Mouse (Mus musculus) bone marrow macrophage, adult 2 months (primary cell): ENCODE data around the gene Fam111a. TPM values are rescaled to one million over a fixed set of nuclear protein-coding genes. Genes with fewer than 3 reads are reported as not detected.

Experiments used
- H3K27ac ChIP-seq: 2 replicates; pipeline ENCODE4 v1.5.1; 2012; ENCODE audit warnings: low read depth, low read length; ENCODE audit not compliant: insufficient read depth
- H3K4me1 ChIP-seq: 2 replicates; pipeline ENCODE4 v1.6.1; 2012; ENCODE audit warnings: low read length; ENCODE audit not compliant: control insufficient read depth, insufficient read depth
- H3K4me3 ChIP-seq: 2 replicates; pipeline ENCODE4 v1.5.1; 2012; ENCODE audit warnings: mild to moderate bottlenecking, low read length, moderate library complexity; ENCODE audit not compliant: insufficient read depth
- CTCF ChIP-seq: IDR thresholded peaks from 2 replicates; pipeline ENCODE4 v1.5.1; 2012; ENCODE audit warnings: low read depth, mild to moderate bottlenecking, low read length, moderate library complexity
- POLR2A ChIP-seq: IDR thresholded peaks from 2 replicates; pipeline ENCODE4 v1.6.1; 2012; ENCODE audit warnings: mild to moderate bottlenecking, low read depth, low read length, borderline replicate concordance
- polyA plus RNA-seq: library from polyadenylated mRNA; stranded (reverse); fragments of >200 nt; gene quantifications from 2 replicates; pipeline ENCODE4 v1.2.4, GENCODE M21; 2012; ENCODE audit not compliant: missing spikeins, insufficient read depth, insufficient read length

The Fam111a gene
- polyA plus RNA-seq, 1 experiment, result 101 TPM

DNA sequence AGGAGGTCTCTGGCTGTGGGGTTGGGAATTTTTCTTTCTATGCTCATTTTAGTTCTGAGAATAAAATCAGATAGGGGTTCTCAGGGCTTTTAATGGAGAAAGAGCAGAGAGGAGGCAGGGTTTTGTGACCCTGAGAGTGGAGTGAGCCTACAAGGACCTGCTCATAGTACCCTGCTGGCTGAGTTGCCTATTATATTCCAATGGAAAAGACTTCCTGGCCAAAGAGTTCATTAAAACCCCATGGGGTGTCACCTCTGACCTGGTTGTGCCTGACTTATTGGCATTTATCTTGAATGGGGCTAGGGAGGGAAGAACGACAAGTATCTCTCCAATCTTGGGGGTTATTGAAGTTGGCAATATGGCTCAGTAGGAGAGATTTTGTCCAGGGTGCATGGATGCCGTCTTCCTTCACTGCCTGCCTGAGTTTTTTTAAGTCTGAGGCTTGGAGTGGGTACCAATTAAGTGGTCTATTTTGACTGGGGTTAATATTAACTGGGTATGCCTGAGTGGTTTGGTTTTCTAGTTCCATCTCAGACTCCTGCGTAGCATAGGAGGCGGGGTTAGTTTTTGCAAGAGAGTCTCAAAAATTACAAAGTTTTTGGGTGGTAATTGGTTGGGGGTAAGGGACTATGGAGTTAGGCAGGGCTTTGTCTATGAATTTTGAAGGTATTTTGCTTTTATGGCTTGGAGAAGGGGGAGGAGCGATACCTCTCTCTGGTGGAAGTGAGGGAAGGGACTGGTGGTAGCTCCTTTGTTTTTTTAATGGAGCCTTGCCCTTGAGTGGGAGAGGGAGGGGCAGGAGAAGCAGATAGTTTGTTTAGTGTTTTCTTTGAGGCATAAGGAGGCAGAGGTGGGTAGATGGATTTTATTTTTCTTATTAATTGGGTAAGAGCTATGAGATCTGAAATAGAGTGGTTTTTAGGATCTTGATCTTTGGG is 4.7 kb downstream of the Fam111a start:
- TF ChIP-seq POLR2A, result no peak
- no peak for TF ChIP-seq CTCF
- no peaks in the 10 kb centered on the region for H3K4me1 ChIP-seq
- no peak overlapping the region for H3K27ac ChIP-seq
- H3K4me3 ChIP-seq, result no peak overlapping the region

DNA sequence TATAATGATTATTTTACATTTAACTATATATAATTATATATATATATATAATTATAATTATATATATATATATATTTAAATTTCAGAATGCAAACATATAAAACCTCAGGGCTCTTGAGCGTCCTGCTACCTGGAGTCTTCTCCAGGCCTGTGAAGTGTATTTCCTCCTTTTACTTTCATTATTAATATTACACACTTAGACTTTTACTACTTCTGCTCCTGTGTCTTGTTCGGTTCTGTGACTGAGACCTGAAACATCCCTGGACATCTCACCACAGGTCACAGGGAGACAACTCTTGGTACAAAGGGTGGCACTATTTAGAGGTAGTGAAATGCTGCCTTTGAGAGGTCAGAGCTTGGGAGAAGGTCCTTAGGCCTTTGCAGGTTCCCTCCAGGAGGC is 10.8 kb downstream of the Fam111a start:
- Histone ChIP-seq H3K27ac (no peak overlapping the region), H3K4me3 (no peak overlapping the region), H3K4me1 (peaks cover 17% of the 10 kb centered on the region)
- TF ChIP-seq POLR2A, result no peak
- TF ChIP-seq CTCF, result no peak

DNA sequence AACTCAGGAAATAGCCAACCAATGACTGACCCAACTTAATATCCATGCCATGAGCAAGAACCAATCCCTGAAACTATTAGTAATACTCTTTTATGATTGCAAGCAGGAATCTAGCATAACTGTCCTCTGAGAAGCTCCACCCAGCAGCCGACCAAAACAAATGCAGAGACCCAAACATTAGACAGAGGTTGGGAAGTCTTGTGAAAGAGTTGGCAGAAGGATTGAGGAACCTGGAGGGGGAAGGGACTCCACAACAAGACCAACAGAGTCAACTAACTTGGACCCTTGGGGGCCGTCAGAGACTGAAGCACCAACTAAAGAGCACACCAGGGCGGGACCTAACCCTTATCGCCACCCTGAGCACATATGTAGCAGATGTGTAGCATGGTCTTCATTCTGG is 12.7 kb downstream of the Fam111a start:
- TF ChIP-seq POLR2A, result no peak
- TF ChIP-seq CTCF, result no peak
- Histone ChIP-seq H3K27ac (peak overlapping the region; percentile 34; the same call in 1 of the 2 replicates), H3K4me1 (peaks cover 19% of the 10 kb centered on the region)

DNA sequence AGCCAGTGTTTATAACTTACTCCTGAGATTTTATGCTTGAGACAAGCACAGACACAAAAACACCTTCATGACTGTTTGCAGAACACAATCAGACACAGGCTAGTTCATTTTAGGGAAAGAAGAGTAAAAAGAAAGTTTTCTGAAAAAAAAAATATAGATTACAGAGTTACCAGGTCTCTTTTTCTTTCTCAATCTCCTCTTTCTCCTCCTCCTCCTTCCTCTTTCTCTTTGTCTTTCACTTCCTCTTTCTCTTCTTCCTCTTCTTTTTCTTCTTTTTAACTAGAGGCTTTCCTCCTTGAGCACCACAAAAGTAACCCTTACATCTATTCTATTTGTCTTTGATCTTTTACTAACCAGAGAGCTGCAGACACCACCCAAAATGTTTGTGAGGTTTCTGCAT is 18.7 kb downstream of the Fam111a start:
- H3K27ac ChIP-seq, result peak overlapping the region; percentile 73
- H3K4me1 ChIP-seq, result peaks cover 32% of the 10 kb centered on the region
- H3K4me3 ChIP-seq, result no peak overlapping the region
- TF ChIP-seq POLR2A, result no peak
- no peak for TF ChIP-seq CTCF

More for the DNA sequence above, 12.7 kb downstream of the Fam111a start:
- H3K4me3 ChIP-seq, result no peak overlapping the region

- H3K4me1 ChIP-seq, result peaks cover 40% of the 10 kb centered on the region
- no peak overlapping the region for H3K4me3 ChIP-seq
Measured at GRCm38 (mm10) chr19:12567011-12567410, 21.5 kb downstream of the Fam111a start.

GRCm38 (mm10) chr19:12570866-12571265 is 25.3 kb downstream of the Fam111a start:
- Histone ChIP-seq H3K4me1 (peaks cover 37% of the 10 kb centered on the region), H3K4me3 (no peak overlapping the region), H3K27ac (no peak overlapping the region)
- TF ChIP-seq CTCF (no peak), POLR2A (no peak)

More at GRCm38 (mm10) chr19:12567011-12567410, 21.5 kb downstream of the Fam111a start:
- peak overlapping the region; percentile 38 for H3K27ac ChIP-seq
- TF ChIP-seq POLR2A, result no peak
- TF ChIP-seq CTCF, result no peak

GRCm38 (mm10) chr19:12571687-12572086 is 26.1 kb downstream of the Fam111a start:
- peaks cover 37% of the 10 kb centered on the region for H3K4me1 ChIP-seq
- TF ChIP-seq POLR2A (no peak), CTCF (no peak)
- no peak overlapping the region for H3K27ac ChIP-seq
- no peak overlapping the region for H3K4me3 ChIP-seq

GRCm38 (mm10) chr19:12572614-12573265 is 27.2 kb downstream of the Fam111a start:
- TF ChIP-seq POLR2A (no peak), CTCF (no peak)
- Histone ChIP-seq H3K4me1 (peaks cover 38% of the 10 kb centered on the region), H3K4me3 (peak overlapping the region; percentile 47), H3K27ac (peak overlapping the region; percentile 83)

- Histone ChIP-seq H3K4me1 (peaks cover 41% of the 10 kb centered on the region), H3K4me3 (peak overlapping the region; percentile 87), H3K27ac (peak overlapping the region; percentile 94)
- TF ChIP-seq POLR2A (no peak), CTCF (no peak)
Measured at GRCm38 (mm10) chr19:12573266-12574011, 27.9 kb downstream of the Fam111a start.

DNA sequence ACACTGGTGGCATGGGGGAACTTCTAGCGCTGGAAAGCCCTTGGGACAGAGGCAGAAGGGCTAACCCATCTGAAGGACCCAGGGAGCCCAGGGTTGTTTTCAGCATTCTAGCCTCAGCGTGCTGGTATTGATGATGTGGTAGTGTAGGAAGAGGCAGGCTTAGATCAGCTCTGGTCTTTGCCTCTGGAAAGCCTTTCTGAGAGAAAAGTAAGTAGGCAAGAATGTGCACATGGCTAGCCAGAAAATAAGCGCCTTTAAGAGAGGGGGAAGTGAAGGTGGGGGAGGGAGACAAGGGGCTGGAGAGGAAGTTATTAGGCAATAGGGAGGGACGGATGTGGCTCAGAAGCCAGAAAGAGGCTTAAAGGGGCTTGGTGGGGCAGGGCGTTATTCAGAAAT is 28.5 kb downstream of the Fam111a start:
- Histone ChIP-seq H3K27ac (peak overlapping the region; percentile 94), H3K4me3 (peak overlapping the region; percentile 87), H3K4me1 (peaks cover 41% of the 10 kb centered on the region)
- no peak for TF ChIP-seq POLR2A
- no peak for TF ChIP-seq CTCF
